Comparison of ENCODE assay signal across 11 mouse cellular contexts in genomic region chr17:30750269-30750668, GRCm38 (mm10).
"Had no signal": no experiment of that assay in that cellular context is flagged by ENCODE, and none has a peak within 500 bp of the region (broad histone marks: within the 10 kb centered on the region; RNA-seq: fewer than 3 reads in every experiment).

No protein-coding gene starts in this region.

- H3K9ac ChIP-seq: kidney, embryonic 15.5 days; limb, embryonic 13.5 days; liver, embryonic 14.5 days; neural tube, embryonic 12.5 days had no signal

- H3K4me3 ChIP-seq: kidney, embryonic 15.5 days; limb, embryonic 13.5 days; neural tube, embryonic 12.5 days had no signal

- H3K4me1 ChIP-seq: limb, embryonic 13.5 days; neural tube, embryonic 12.5 days had no signal

- H3K36me3 ChIP-seq: kidney, embryonic 15.5 days; limb, embryonic 13.5 days; neural tube, embryonic 12.5 days had no signal

- H3K4me2 ChIP-seq: kidney, embryonic 15.5 days; limb, embryonic 13.5 days; neural tube, embryonic 12.5 days had no signal

- H3K27ac ChIP-seq: kidney, embryonic 15.5 days; limb, embryonic 13.5 days; liver, embryonic 14.5 days; neural tube, embryonic 12.5 days; stomach, postnatal 0 days had no signal

- DNase-seq: kidney, adult 2 months; kidney, postnatal 25 days; left cerebral cortex, postnatal 4 days; lung, adult 18-20 months; right cerebral cortex, postnatal 25 days; thymus, postnatal 4 days had no signal

- H3K9me3 ChIP-seq: kidney, embryonic 15.5 days; limb, embryonic 13.5 days; neural tube, embryonic 12.5 days had no signal

- H3K27me3 ChIP-seq: kidney, embryonic 15.5 days; limb, embryonic 13.5 days; neural tube, embryonic 12.5 days had no signal
